In genomic region chr9:77806842-77807668, GRCm38 (mm10) we compare ENCODE assay signal across 7 mouse cellular contexts. TPM values are rescaled to one million over a fixed set of nuclear protein-coding genes. Genes with fewer than 3 reads are reported as not detected.
DNase-seq lines count a peak whose midpoint lies in the region; ATAC-seq and TF ChIP-seq lines count a peak whose summit lies in the region.

No protein-coding gene starts in this region.

- H3K9me3 ChIP-seq in embryonic facial prominence, embryonic 12.5 days = no peaks in the 10 kb centered on the region
- H3K9me3 ChIP-seq in limb, embryonic 12.5 days = no peaks in the 10 kb centered on the region
- H3K9me3 ChIP-seq in midbrain, embryonic 15.5 days = no peaks in the 10 kb centered on the region

- TF ChIP-seq POLR2A in kidney, adult 2 months (IDR thresholded peaks at IDR 0.05; ENCODE audit: low read depth, low read length) = no peak
- no peak for TF ChIP-seq POLR2A in spleen, adult 2 months (IDR thresholded peaks at IDR 0.05; ENCODE audit: low read depth, low read length)

- no peaks in the 10 kb centered on the region for H3K27me3 ChIP-seq in embryonic facial prominence, embryonic 12.5 days
- no peaks in the 10 kb centered on the region for H3K27me3 ChIP-seq in kidney, adult 2 months (replicated peaks; ENCODE audit: control insufficient read depth, insufficient read depth, low read length)
- no peaks in the 10 kb centered on the region for H3K27me3 ChIP-seq in limb, embryonic 12.5 days
- H3K27me3 ChIP-seq in midbrain, embryonic 15.5 days (replicated peaks) = no peaks in the 10 kb centered on the region
- no peaks in the 10 kb centered on the region for H3K27me3 ChIP-seq in spleen, adult 2 months (ENCODE audit: control insufficient read depth, insufficient read depth, low read length)

- H3K36me3 ChIP-seq in embryonic facial prominence, embryonic 12.5 days = no peaks in the 10 kb centered on the region
- H3K36me3 ChIP-seq in kidney, adult 2 months (ENCODE audit: control insufficient read depth, insufficient read depth, low read length) = no peaks in the 10 kb centered on the region
- H3K36me3 ChIP-seq in limb, embryonic 12.5 days = no peaks in the 10 kb centered on the region
- H3K36me3 ChIP-seq in midbrain, embryonic 15.5 days (replicated peaks) = no peaks in the 10 kb centered on the region
- no peaks in the 10 kb centered on the region for H3K36me3 ChIP-seq in spleen, adult 2 months (ENCODE audit: control insufficient read depth, insufficient read depth, low read length)

- peak; percentile 87 for ATAC-seq in embryonic facial prominence, embryonic 12.5 days (ENCODE audit: insufficient number of reproducible peaks, insufficient read depth, low FRiP score, low TSS enrichment)
- peak; percentile 74 for ATAC-seq in limb, embryonic 12.5 days (ENCODE audit: insufficient number of reproducible peaks, insufficient read depth, low FRiP score, low TSS enrichment, low read depth)
- peak; percentile 95 for ATAC-seq in midbrain, embryonic 15.5 days (replicated peaks)

- H3K4me2 ChIP-seq in embryonic facial prominence, embryonic 12.5 days (replicated peaks) = peak overlapping the region; percentile 36; the same call in 1 of the 2 replicates
- peak overlapping the region; percentile 47 for H3K4me2 ChIP-seq in limb, embryonic 12.5 days
- peak overlapping the region; percentile 40; the same call in 1 of the 2 replicates for H3K4me2 ChIP-seq in midbrain, embryonic 15.5 days

- H3K4me1 ChIP-seq in embryonic facial prominence, embryonic 12.5 days = no peaks in the 10 kb centered on the region
- H3K4me1 ChIP-seq in kidney, adult 2 months (ENCODE audit: control insufficient read depth, insufficient read depth, low read length) = no peaks in the 10 kb centered on the region; the same call in 1 of the 2 replicates
- peaks cover 3% of the 10 kb centered on the region; the same call in 1 of the 2 replicates for H3K4me1 ChIP-seq in limb, embryonic 12.5 days (replicated peaks)
- H3K4me1 ChIP-seq in midbrain, embryonic 15.5 days = peaks cover 9% of the 10 kb centered on the region
- H3K4me1 ChIP-seq in spleen, adult 2 months (ENCODE audit: control insufficient read depth, insufficient read depth, insufficient read length) = no peaks in the 10 kb centered on the region

- TF ChIP-seq CTCF in kidney, adult 2 months (conservative IDR thresholded peaks at IDR 0.05; ENCODE audit: insufficient read depth, insufficient read length, low read depth, low read length) = peak; percentile 96
- peak; percentile 89; the same call in 1 of the 2 replicates for TF ChIP-seq CTCF in spleen, adult 2 months (IDR thresholded peaks at IDR 0.05; ENCODE audit: extremely low read depth, insufficient read depth, insufficient read length, insufficient replicate concordance)

- 29% methylated on average over 12 of the region's 12 CpGs for WGBS in embryonic facial prominence, embryonic 12.5 days
- WGBS in kidney, adult 2 months = 18% methylated on average over 12 of the region's 12 CpGs
- 29% methylated on average over 12 of the region's 12 CpGs for WGBS in limb, embryonic 12.5 days
- WGBS in midbrain, embryonic 15.5 days = 16% methylated on average over 12 of the region's 12 CpGs
- 23% methylated on average over 12 of the region's 12 CpGs for WGBS in spleen, adult 2 months

- peak overlapping the region; percentile 8; the same call in 1 of the 2 replicates for H3K4me3 ChIP-seq in embryonic facial prominence, embryonic 12.5 days
- no peak overlapping the region for H3K4me3 ChIP-seq in kidney, adult 2 months (ENCODE audit: insufficient read depth, low read depth, low read length)
- H3K4me3 ChIP-seq in limb, embryonic 12.5 days (replicated peaks) = peak overlapping the region; percentile 20; the same call in 1 of the 2 replicates
- H3K4me3 ChIP-seq in midbrain, embryonic 15.5 days = no peak overlapping the region
- H3K4me3 ChIP-seq in spleen, adult 2 months (ENCODE audit: extremely low read depth, insufficient read depth, insufficient read length) = 0 out of 2 replicates have a peak overlapping the region, but pooled peaks have one; percentile 19

- no peak overlapping the region for H3K27ac ChIP-seq in embryonic facial prominence, embryonic 12.5 days
- H3K27ac ChIP-seq in kidney, adult 2 months (ENCODE audit: insufficient read depth, low read depth, low read length) = no peak overlapping the region; the same call in 1 of the 2 replicates
- H3K27ac ChIP-seq in limb, embryonic 12.5 days = peak overlapping the region; percentile 17; the same call in 1 of the 2 replicates
- H3K27ac ChIP-seq in midbrain, embryonic 15.5 days = no peak overlapping the region
- H3K27ac ChIP-seq in spleen, adult 2 months (ENCODE audit: insufficient read depth, low read length) = no peak overlapping the region

- DNase-seq in adrenal gland, postnatal 25 days = peak; percentile 82
- peak; percentile 90 to 95 for DNase-seq in heart, adult 18-20 months
- peak; percentile 94 for DNase-seq in kidney, adult 2 months
- DNase-seq in spleen, adult 2 months (ENCODE audit: low read depth in 1 of 2, low spot score in 2 of 2) = peak; percentile 62 to 77

- no peak overlapping the region for H3K9ac ChIP-seq in embryonic facial prominence, embryonic 12.5 days
- H3K9ac ChIP-seq in limb, embryonic 12.5 days (replicated peaks) = 0 out of 2 replicates have a peak overlapping the region, but pooled peaks have one; percentile 44
- no peak overlapping the region for H3K9ac ChIP-seq in midbrain, embryonic 15.5 days

RNA-seq across cellular contexts. Expression of gene Gclc, which starts 52.7 kb away (rescaled TPM):
- 38.0 and 48.3 TPM in 2 replicates for total RNA-seq in adrenal gland, postnatal 25 days (2021)
- 18.0 and 18.3 TPM in 2 replicates for polyA plus RNA-seq in embryonic facial prominence, embryonic 12.5 days (2016; fragmentation: Nextera tagmentation; extraction: Ambion mirVana)
- total RNA-seq in heart, adult 18-20 months (2021) = 10 to 100 TPM; 11.6 to 13.5 TPM
- 88.7 and 99.9 TPM in 2 replicates for polyA plus RNA-seq in kidney, adult 2 months (2012; rRNA removed)
- 14.5 and 14.7 TPM in 2 replicates for polyA plus RNA-seq in limb, embryonic 12.5 days (2016; fragmentation: Nextera tagmentation; extraction: Ambion mirVana)
- polyA plus RNA-seq in midbrain, embryonic 15.5 days (2015; fragmentation: Nextera tagmentation; extraction: Ambion mirVana) = 16.7 and 16.8 TPM in 2 replicates
- polyA plus RNA-seq in spleen, adult 2 months (2012; rRNA removed) = 14.1 and 15.3 TPM in 2 replicates

Comparison
In these comparisons a context has a peak if more than half of its experiments do, and no peak if none do; other contexts are left out.
1. H3K4me3 ChIP-seq: peak in embryonic facial prominence, embryonic 12.5 days (single experiment), limb, embryonic 12.5 days (single experiment) and spleen, adult 2 months (single experiment); none in kidney, adult 2 months (single experiment) and midbrain, embryonic 15.5 days (single experiment).
2. Peak in every context shown above with its lines, with median percentiles within 50 percentile points of each other: DNase-seq, ATAC-seq and H3K4me2 ChIP-seq.